Mouse (Mus musculus) limb, embryonic 14.5 days (tissue): ENCODE data around the gene Metap2. TPM values are rescaled to one million over a fixed set of nuclear protein-coding genes. Genes with fewer than 3 reads are reported as not detected.

Source experiments
- ATAC-seq: fragments of 200-750 bp; cut with Nextera tagmentation; 2 replicates; pipeline ENCODE4 v1.8.0; 2017; ENCODE audit warnings: low read depth, moderate number of reproducible peaks, moderate TSS enrichment; ENCODE audit not compliant: low FRiP score
- DNase-seq: peaks from one replicate; pipeline ENCODE4 v3.0.0-alpha.2; 2015; ENCODE audit warnings: low spot score
- H3K27ac ChIP-seq: fragments of 300-500 bp; sonication (generic); replicated peaks from 2 replicates; pipeline ENCODE4 v1.5.1; 2014; ENCODE audit warnings: low read depth, mild to moderate bottlenecking, low read length, moderate library complexity, mixed read lengths
- H3K27me3 ChIP-seq: fragments of 300-500 bp; sonication (generic); 2 replicates; pipeline ENCODE4 v1.6.1; 2014; ENCODE audit warnings: low read length, mixed read lengths; ENCODE audit not compliant: control insufficient read depth, insufficient read depth
- H3K36me3 ChIP-seq: fragments of 300-500 bp; sonication (generic); 2 replicates; pipeline ENCODE4 v1.6.1; 2014; ENCODE audit warnings: mild to moderate bottlenecking, low read length, moderate library complexity, mixed read lengths; ENCODE audit not compliant: control insufficient read depth, insufficient read depth
- H3K4me1 ChIP-seq: fragments of 300-500 bp; sonication (generic); 2 replicates; pipeline ENCODE4 v1.6.1; 2014; ENCODE audit warnings: antibody characterized with exemption, low read length, mixed read lengths; ENCODE audit not compliant: control insufficient read depth, insufficient read depth
- H3K4me2 ChIP-seq: fragments of 300-500 bp; sonication (generic); replicated peaks from 2 replicates; pipeline ENCODE4 v1.6.1; 2014; ENCODE audit warnings: low read depth, mild to moderate bottlenecking, low read length, moderate library complexity; ENCODE audit not compliant: severe bottlenecking
- H3K4me3 ChIP-seq: fragments of 300-500 bp; sonication (generic); replicated peaks from 2 replicates; pipeline ENCODE4 v1.5.1; 2014; ENCODE audit warnings: low read length
- H3K9ac ChIP-seq: fragments of 300-500 bp; sonication (generic); 2 replicates; pipeline ENCODE4 v1.6.1; 2014; ENCODE audit warnings: mild to moderate bottlenecking, low read depth, low read length, moderate library complexity; ENCODE audit not compliant: severe bottlenecking
- H3K9me3 ChIP-seq: fragments of 300-500 bp; sonication (generic); 2 replicates; pipeline ENCODE4 v1.6.1; 2016; ENCODE audit warnings: low read length; ENCODE audit not compliant: control insufficient read depth
- POLR2A ChIP-seq: fragments of 200-500 bp; IDR thresholded peaks from 2 replicates; pipeline ENCODE4 v1.8.0; 2012; ENCODE audit warnings: inconsistent platforms, mild to moderate bottlenecking, moderate library complexity, borderline replicate concordance; ENCODE audit not compliant: insufficient read depth, insufficient read length; ENCODE audit errors: extremely low read depth
- WGBS: fragments of 180-500 bp; shearing (Covaris S2); extraction: QIAGEN DNeasy Blood & Tissue Kit; methylation state at CpG from one replicate; pipeline ENCODE4 v1.1.7; 2014; 5-methylcytosine and 5-hydroxymethylcytosine counted together
- polyA plus RNA-seq, 2 experiments: library from polyadenylated mRNA; depleted of rRNA in 1 of 2; stranded (reverse) in 1 of 2; unstranded in 1 of 2; fragments of >200 nt; fragmentation: Nextera tagmentation in 1 of 2; extraction: Ambion mirVana in 1 of 2; gene quantifications; 2 replicates each; pipeline versions ENCODE4 v1.2.1 to v1.2.3; 2012 to 2014

Gene Metap2
- polyA plus RNA-seq, 2 experiments, result 143 to 182 TPM

DNA sequence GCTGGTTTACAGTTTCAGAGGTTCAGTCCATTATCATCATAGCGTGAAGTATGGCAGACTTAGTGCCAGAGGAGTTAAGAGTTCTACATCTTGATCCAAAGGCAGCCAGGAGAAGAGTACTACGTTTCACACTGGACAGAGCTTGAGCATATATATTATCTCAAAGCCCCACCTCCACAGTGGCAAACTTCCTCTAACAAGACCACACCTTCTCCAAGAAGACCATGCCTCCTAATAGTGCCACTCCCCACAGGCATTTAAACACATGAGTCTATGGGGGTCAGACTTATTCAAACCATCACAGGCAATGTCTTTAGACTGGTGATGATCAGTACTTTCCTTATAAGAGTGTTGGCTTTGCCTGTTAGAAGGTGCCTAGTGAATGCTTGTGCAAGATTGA, 21.2 kb upstream of the Metap2 start:
- no peaks in the 10 kb centered on the region for H3K9me3 ChIP-seq
- H3K4me1 ChIP-seq, result peaks cover 15% of the 10 kb centered on the region
- ATAC-seq (no peak), DNase-seq (no peak)
- TF ChIP-seq POLR2A, result no peak
- H3K4me3 ChIP-seq, result no peak overlapping the region
- H3K27me3 ChIP-seq, result no peaks in the 10 kb centered on the region
- H3K36me3 ChIP-seq, result no peaks in the 10 kb centered on the region
- no peak overlapping the region for H3K4me2 ChIP-seq
- 88% methylated on average over 2 of the region's 2 CpGs for WGBS
- no peak overlapping the region for H3K9ac ChIP-seq
- no peak overlapping the region for H3K27ac ChIP-seq

GRCm38 (mm10) chr10:93916778-93917177, 19.9 kb upstream of the Metap2 start:
- no peak for DNase-seq
- Histone ChIP-seq H3K9me3 (no peaks in the 10 kb centered on the region), H3K4me3 (no peak overlapping the region), H3K4me2 (no peak overlapping the region), H3K36me3 (no peaks in the 10 kb centered on the region), H3K4me1 (peaks cover 15% of the 10 kb centered on the region), H3K27ac (no peak overlapping the region), H3K9ac (no peak overlapping the region), H3K27me3 (no peaks in the 10 kb centered on the region)
- TF ChIP-seq POLR2A, result no peak
- no peak for ATAC-seq
- WGBS, result 83% methylated on average over 2 of the region's 2 CpGs

GRCm38 (mm10) chr10:93915531-93916275, 18.8 kb upstream of the Metap2 start:
- H3K27me3 ChIP-seq, result no peaks in the 10 kb centered on the region
- no peaks in the 10 kb centered on the region for H3K36me3 ChIP-seq
- H3K4me1 ChIP-seq, result peaks cover 15% of the 10 kb centered on the region
- ATAC-seq (no peak), DNase-seq (no peak)
- H3K27ac ChIP-seq, result no peak overlapping the region
- no peak for TF ChIP-seq POLR2A
- H3K9me3 ChIP-seq, result no peaks in the 10 kb centered on the region
- H3K9ac ChIP-seq, result 0 out of 2 replicates have a peak overlapping the region, but pooled peaks have one; percentile 6
- 20% methylated on average over 11 of the region's 11 CpGs for WGBS
- peak overlapping the region; percentile 10; the same call in 1 of the 2 replicates for H3K4me2 ChIP-seq
- H3K4me3 ChIP-seq, result no peak overlapping the region

DNA sequence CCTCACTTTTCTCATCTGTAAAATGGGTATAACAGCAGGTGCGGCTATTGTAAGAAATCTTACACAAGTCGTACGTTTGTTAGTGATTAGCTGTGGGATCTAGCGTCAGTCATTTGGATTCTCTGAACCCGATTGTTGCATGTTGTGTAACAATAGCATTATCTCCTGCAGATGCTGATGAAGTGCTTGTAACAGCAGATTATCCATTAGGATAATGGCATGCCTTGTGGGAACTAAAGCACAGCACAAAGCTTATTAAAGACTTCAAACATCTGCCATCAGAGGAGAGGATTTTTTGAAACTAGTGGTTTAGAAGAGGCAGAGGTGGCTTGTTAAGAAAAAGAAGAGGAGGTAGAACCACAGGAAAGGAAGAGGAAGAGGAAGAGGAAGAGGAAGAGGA, 16.6 kb upstream of the Metap2 start:
- no peak for TF ChIP-seq POLR2A
- peaks cover 8% of the 10 kb centered on the region; the same call in 1 of the 2 replicates for H3K4me1 ChIP-seq
- H3K9ac ChIP-seq, result no peak overlapping the region
- no peaks in the 10 kb centered on the region for H3K27me3 ChIP-seq
- 91% methylated on average over 5 of the region's 5 CpGs for WGBS
- H3K27ac ChIP-seq, result no peak overlapping the region
- H3K4me2 ChIP-seq, result no peak overlapping the region
- H3K4me3 ChIP-seq, result no peak overlapping the region
- no peaks in the 10 kb centered on the region for H3K9me3 ChIP-seq
- DNase-seq (no peak), ATAC-seq (no peak)
- no peaks in the 10 kb centered on the region for H3K36me3 ChIP-seq

- 95% methylated on average over 1 of the region's 1 CpGs for WGBS
- H3K27ac ChIP-seq, result no peak overlapping the region
- TF ChIP-seq POLR2A, result no peak
- H3K36me3 ChIP-seq, result no peaks in the 10 kb centered on the region
- H3K9me3 ChIP-seq, result no peaks in the 10 kb centered on the region
- DNase-seq (no peak), ATAC-seq (no peak)
- no peak overlapping the region for H3K4me2 ChIP-seq
- peaks cover 7% of the 10 kb centered on the region; the same call in 1 of the 2 replicates for H3K4me1 ChIP-seq
- H3K4me3 ChIP-seq, result no peak overlapping the region
- no peaks in the 10 kb centered on the region for H3K27me3 ChIP-seq
- H3K9ac ChIP-seq, result no peak overlapping the region
Observed at GRCm38 (mm10) chr10:93912917-93913316, 16.0 kb upstream of the Metap2 start.
